Mouse (Mus musculus) olfactory bulb, adult 2 months (tissue): ENCODE measurements around the gene Styxl1. TPM values are rescaled to one million over a fixed set of nuclear protein-coding genes. Genes with fewer than 3 reads are reported as not detected.
A peak's percentile ranks its signal among the peaks of the same experiment; 100 is the strongest.

Experiments
- H3K27ac ChIP-seq: fragments of 200-500 bp; 2 replicates; pipeline ENCODE4 v1.5.1; 2012; ENCODE audit warnings: low read depth, low read length; ENCODE audit not compliant: insufficient read depth
- H3K4me1 ChIP-seq: fragments of 200-500 bp; 2 replicates; pipeline ENCODE4 v1.6.1; 2012; ENCODE audit warnings: low read length; ENCODE audit not compliant: control insufficient read depth, insufficient read depth
- H3K4me3 ChIP-seq: fragments of 200-500 bp; 2 replicates; pipeline ENCODE4 v1.5.1; 2012; ENCODE audit warnings: mild to moderate bottlenecking, low read depth, low read length, moderate library complexity; ENCODE audit not compliant: insufficient read depth
- CTCF ChIP-seq: fragments of 200-500 bp; IDR thresholded peaks from 2 replicates; pipeline ENCODE4 v1.5.1; 2012; ENCODE audit warnings: low read depth, mild to moderate bottlenecking, low read length, moderate library complexity; ENCODE audit not compliant: insufficient read depth
- POLR2A ChIP-seq: fragments of 200-500 bp; IDR thresholded peaks from 2 replicates; pipeline ENCODE4 v1.6.1; 2012; ENCODE audit warnings: mild to moderate bottlenecking, low read depth, low read length, moderate library complexity; ENCODE audit not compliant: insufficient read depth
- WGBS: fragments of 180-500 bp; shearing (Covaris S2); methylation state at CpG from one replicate; pipeline ENCODE4 v1.1.7; 2018; 5-methylcytosine and 5-hydroxymethylcytosine counted together
- polyA plus RNA-seq: library from polyadenylated mRNA; stranded (reverse); fragments of >200 nt; gene quantifications from 2 replicates; pipeline ENCODE4 v1.2.4, GENCODE M21; 2012; ENCODE audit warnings: low replicate concordance; ENCODE audit not compliant: missing spikeins, insufficient read depth, insufficient read length

Styxl1 gene
- polyA plus RNA-seq, 1 experiment, result not detected

GRCm38 (mm10) chr5:135804735-135805134 lies 26.6 kb upstream of the Styxl1 start:
- H3K27ac ChIP-seq, result no peak overlapping the region
- no peak for TF ChIP-seq CTCF
- TF ChIP-seq POLR2A, result no peak
- whole genome bisulfite sequencing, result 77% methylated on average over 2 of the region's 2 CpGs
- H3K4me3 ChIP-seq, result no peak overlapping the region
- peaks cover 52% of the 10 kb centered on the region for H3K4me1 ChIP-seq

DNA sequence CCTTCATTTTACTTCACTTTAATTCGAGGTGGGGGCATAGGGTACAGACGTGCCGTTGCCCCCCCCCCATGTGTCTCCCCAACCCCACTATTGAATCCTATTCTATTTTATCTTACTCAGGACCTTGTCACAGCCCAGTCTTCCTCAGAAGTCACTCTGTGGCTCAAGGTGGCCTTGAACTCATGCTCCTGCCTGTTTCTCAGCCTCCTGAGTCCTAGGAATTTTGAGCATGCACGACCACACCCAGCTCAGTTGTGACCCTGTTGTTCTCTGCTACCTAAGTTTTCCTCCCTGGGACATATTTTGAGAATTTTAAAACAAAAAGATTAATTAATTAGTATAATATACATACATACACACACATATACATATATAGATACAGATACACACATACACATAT lies 25.5 kb upstream of the Styxl1 start:
- peaks cover 42% of the 10 kb centered on the region for H3K4me1 ChIP-seq
- no peak for TF ChIP-seq POLR2A
- no peak for TF ChIP-seq CTCF
- WGBS, result 78% methylated on average over 4 of the region's 4 CpGs
- H3K4me3 ChIP-seq, result no peak overlapping the region
- H3K27ac ChIP-seq, result no peak overlapping the region

GRCm38 (mm10) chr5:135803135-135803534 lies 24.9 kb upstream of the Styxl1 start:
- Histone ChIP-seq H3K27ac (no peak overlapping the region), H3K4me1 (peaks cover 42% of the 10 kb centered on the region), H3K4me3 (no peak overlapping the region)
- 66% methylated on average over 4 of the region's 4 CpGs for WGBS
- TF ChIP-seq CTCF (no peak), POLR2A (no peak)

GRCm38 (mm10) chr5:135802641-135803040 lies 24.5 kb upstream of the Styxl1 start:
- 0 out of 2 replicates have a peak overlapping the region, but pooled peaks have one; percentile 5 for H3K27ac ChIP-seq
- no peak overlapping the region for H3K4me3 ChIP-seq
- H3K4me1 ChIP-seq, result peaks cover 40% of the 10 kb centered on the region
- no peak for TF ChIP-seq POLR2A
- TF ChIP-seq CTCF, result no peak
- WGBS, result 71% methylated on average over 8 of the region's 8 CpGs

DNA sequence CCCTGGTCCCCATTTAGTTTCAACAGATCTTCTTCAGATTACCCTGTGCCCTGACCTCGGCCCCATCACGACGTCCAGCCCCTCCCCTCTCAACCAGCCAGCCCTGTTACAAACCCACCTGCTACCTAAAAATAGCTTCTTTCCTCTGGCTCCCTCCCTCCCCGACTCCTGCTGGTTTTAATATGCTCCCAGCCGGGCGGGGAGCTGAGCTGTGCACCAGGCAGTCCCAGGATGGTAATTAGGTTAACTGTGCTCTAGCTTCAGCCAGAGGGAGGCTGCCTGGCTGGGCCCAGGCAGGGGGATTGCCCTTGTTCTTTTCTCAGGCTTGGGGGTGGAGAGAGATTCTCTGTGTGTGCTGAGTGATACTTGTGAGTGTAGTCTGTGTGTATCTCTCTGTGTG lies 22.7 kb upstream of the Styxl1 start:
- no peak for TF ChIP-seq CTCF
- TF ChIP-seq POLR2A, result no peak
- Histone ChIP-seq H3K27ac (peak overlapping the region; percentile 88), H3K4me3 (no peak overlapping the region), H3K4me1 (peaks cover 37% of the 10 kb centered on the region)
- WGBS, result 2% methylated on average over 6 of the region's 6 CpGs

DNA sequence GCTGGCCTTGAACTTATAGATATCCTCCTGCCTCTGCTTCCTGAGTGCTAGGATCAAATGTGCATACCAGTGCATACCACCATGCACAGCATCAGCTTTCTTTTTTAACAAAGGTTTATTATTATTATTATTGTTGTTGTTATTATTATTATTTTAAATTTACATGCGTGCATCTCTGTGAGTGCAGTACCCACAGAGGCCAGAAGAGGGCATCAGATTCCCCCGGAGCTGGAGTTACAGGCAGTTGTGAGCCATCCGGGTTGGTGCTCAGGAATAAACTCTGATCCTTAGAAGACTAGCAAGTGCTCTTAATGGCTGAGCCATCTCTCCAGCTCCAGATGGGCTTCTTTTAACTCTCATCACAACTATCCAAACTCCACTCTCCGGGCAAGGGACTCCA lies 21.6 kb upstream of the Styxl1 start:
- Histone ChIP-seq H3K4me3 (no peak overlapping the region), H3K27ac (peak overlapping the region; percentile 15; the same call in 1 of the 2 replicates), H3K4me1 (peaks cover 31% of the 10 kb centered on the region)
- WGBS, result 40% methylated on average over 4 of the region's 4 CpGs
- no peak for TF ChIP-seq POLR2A
- peak; percentile 55 for TF ChIP-seq CTCF

- Histone ChIP-seq H3K4me3 (no peak overlapping the region), H3K27ac (no peak overlapping the region), H3K4me1 (no peaks in the 10 kb centered on the region)
- WGBS, result 9% methylated on average over 5 of the region's 5 CpGs
- TF ChIP-seq CTCF (no peak), POLR2A (no peak)
Observed at GRCm38 (mm10) chr5:135794859-135795181, 16.6 kb upstream of the Styxl1 start.

DNA sequence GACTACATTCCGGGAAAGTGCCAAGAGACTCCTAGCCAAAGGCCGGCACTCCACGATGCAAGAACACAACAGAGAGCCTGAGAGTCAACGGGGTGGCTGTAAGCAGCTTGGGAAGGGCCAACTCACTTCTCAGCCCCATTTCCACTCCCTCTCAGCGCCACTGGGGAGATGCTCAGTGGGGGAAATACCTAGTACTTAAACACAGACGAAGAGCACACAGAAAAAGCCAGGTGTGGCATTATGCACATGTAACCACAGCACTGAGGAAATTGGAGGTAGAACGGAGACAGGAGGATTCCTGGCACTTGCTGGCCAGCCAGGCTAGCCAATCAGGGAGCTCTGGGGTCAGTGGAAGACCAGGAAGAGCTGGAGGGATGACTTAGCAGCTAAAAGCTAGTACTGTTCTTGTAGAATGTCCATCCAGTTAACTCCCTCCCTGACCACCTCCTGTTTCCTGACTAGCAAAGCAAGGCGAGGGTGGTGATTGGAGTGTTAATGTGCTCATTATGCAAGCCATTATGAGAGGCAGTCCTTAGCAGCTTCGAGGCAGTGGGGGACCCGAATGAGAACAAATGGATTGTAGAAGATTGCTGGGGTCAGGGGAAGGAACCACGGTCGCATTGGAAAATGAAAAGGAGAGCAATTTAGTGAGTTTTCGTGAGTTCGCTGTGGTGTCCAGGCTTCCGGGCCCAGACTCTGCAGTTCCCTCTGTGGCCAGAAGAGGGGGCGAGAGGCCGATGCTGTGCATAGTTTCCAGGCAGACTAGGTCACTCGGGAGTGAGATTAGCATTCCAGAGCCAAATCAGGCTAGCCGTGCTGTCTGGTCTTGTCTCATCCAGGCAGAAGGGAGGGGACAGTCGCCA lies 16.0 kb upstream of the Styxl1 start:
- no peaks in the 10 kb centered on the region for H3K4me1 ChIP-seq
- 12% methylated on average over 20 of the region's 20 CpGs for WGBS
- no peak overlapping the region for H3K27ac ChIP-seq
- TF ChIP-seq CTCF, result peak; percentile 93
- TF ChIP-seq POLR2A, result no peak
- peak overlapping the region; percentile 12; the same call in 1 of the 2 replicates for H3K4me3 ChIP-seq

DNA sequence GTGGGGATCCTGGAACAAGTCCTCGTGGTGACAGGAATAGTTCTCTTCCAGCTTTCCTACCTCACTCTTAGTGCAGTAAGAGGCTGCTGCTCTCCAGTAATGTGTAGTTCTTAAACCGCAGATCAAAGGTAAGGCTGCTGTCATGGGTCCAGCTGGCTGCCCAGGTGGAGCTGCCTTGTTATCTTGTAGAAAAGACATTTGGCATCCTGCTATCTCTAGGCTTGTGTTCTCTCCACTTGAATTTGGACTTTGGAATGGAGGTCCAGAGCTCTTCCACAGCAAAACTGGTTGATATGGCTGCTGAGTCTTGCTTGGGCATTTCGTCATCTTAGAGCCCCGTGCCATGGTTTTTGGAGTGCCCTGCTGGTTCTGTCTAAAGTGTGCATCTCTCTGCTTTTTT lies 4.7 kb upstream of the Styxl1 start:
- 84% methylated on average over 4 of the region's 4 CpGs for WGBS
- no peak for TF ChIP-seq CTCF
- TF ChIP-seq POLR2A, result no peak
- H3K4me1 ChIP-seq, result peaks cover 6% of the 10 kb centered on the region; the same call in 1 of the 2 replicates
- no peak overlapping the region for H3K27ac ChIP-seq
- H3K4me3 ChIP-seq, result no peak overlapping the region
